Mouse (Mus musculus) megakaryocyte, embryonic 14.5 days (primary cell): ENCODE measurements at regions not wholly inside any gene's neighbourhood (a gene's known extent, or its start where the extent isn't known, plus 50 kb on each side); places are given as distances from the start of the nearest gene placed in this dataset.

ENCODE experiments used
- FLI1 ChIP-seq: IDR thresholded peaks from 2 replicates; pipeline ENCODE4 v1.6.1; 2012; ENCODE audit warnings: low read length, inconsistent platforms, mixed read lengths
- GATA1 ChIP-seq: IDR thresholded peaks from 3 replicates; pipeline ENCODE4 v1.6.1; 2012; ENCODE audit warnings: mixed read lengths, low read length, inconsistent platforms, borderline replicate concordance

GRCm38 (mm10) chr7:113038906-113039671, 85.3 kb downstream of the Rassf10 start:
- TF ChIP-seq GATA1 (no peak), FLI1 (no peak)
